Mouse (Mus musculus) CH12.LX (cell line): Measurements from ENCODE around the gene Pip5k1c. TPM values are rescaled to one million over a fixed set of nuclear protein-coding genes. Genes with fewer than 3 reads are reported as not detected.

Source experiments
- DNase-seq: peaks from one replicate; pipeline ENCODE4 v3.0.0-alpha.2; 2013; ENCODE audit errors: extremely low read depth
- H3K27ac ChIP-seq: 2 replicates; pipeline ENCODE4 v1.5.1; 2012; ENCODE audit warnings: low read depth, mild to moderate bottlenecking, control low read depth, moderate library complexity; ENCODE audit not compliant: insufficient read depth
- H3K27me3 ChIP-seq: replicated peaks from 2 replicates; pipeline ENCODE3; 2012; ENCODE audit warnings: inconsistent platforms
- H3K36me3 ChIP-seq, 2 experiments: replicated peaks in 1 of 2; 2 replicates each; pipeline versions ENCODE3 to v1.6.1; 2012; ENCODE audit warnings: inconsistent platforms in 1 of 2, low read length in 1 of 2, mild to moderate bottlenecking in 1 of 2, mixed read lengths in 1 of 2, moderate library complexity in 1 of 2; ENCODE audit not compliant: control insufficient read depth in 1 of 2, insufficient read depth in 1 of 2
- H3K4me1 ChIP-seq, 2 experiments: 2 replicates each; pipeline ENCODE4 v1.6.1; 2012; ENCODE audit warnings: inconsistent platforms in 1 of 2, moderate library complexity in 1 of 2; ENCODE audit not compliant: insufficient read depth in 2 of 2, control insufficient read depth in 1 of 2
- H3K4me2 ChIP-seq: 2 replicates; pipeline ENCODE4 v1.6.1; 2012; ENCODE audit warnings: low read depth, mild to moderate bottlenecking, control low read depth; ENCODE audit not compliant: poor library complexity, insufficient read depth, severe bottlenecking
- H3K4me3 ChIP-seq, 3 experiments: fragments of 150-350 bp in 1 of 3; sonication (generic) in 1 of 3; replicated peaks in 1 of 3; 2 replicates each; pipeline versions ENCODE3 to v1.5.1; 2011 to 2012; ENCODE audit warnings: low read depth in 2 of 3, low read length in 2 of 3, mild to moderate bottlenecking in 2 of 3, moderate library complexity in 2 of 3, control low read depth in 1 of 3, improper control_type of control experiment in 1 of 3, inconsistent platforms in 1 of 3, mixed read lengths in 1 of 3; ENCODE audit not compliant: poor library complexity in 1 of 3
- H3K79me2 ChIP-seq: replicated peaks from 2 replicates; pipeline ENCODE4 v1.6.1; 2012; ENCODE audit warnings: mild to moderate bottlenecking, moderate library complexity; ENCODE audit not compliant: control insufficient read depth, poor library complexity, insufficient read depth, severe bottlenecking; ENCODE audit errors: extremely low read depth
- H3K9ac ChIP-seq: 2 replicates; pipeline ENCODE4 v1.6.1; 2012; ENCODE audit warnings: low read depth, mild to moderate bottlenecking, control low read depth, moderate library complexity; ENCODE audit not compliant: insufficient read depth
- H3K9me3 ChIP-seq: replicated peaks from 2 replicates; pipeline ENCODE3; 2012; ENCODE audit warnings: low read length, inconsistent platforms, mixed read lengths
- BHLHE40 ChIP-seq: IDR thresholded peaks from 2 replicates; pipeline ENCODE4 v1.6.1; 2011; ENCODE audit warnings: mild to moderate bottlenecking, low read depth, low read length, improper control_type of control experiment
- CHD1 ChIP-seq: IDR thresholded peaks from 2 replicates; pipeline ENCODE4 v1.6.1; 2012; ENCODE audit warnings: low read depth, low read length, improper control_type of control experiment, inconsistent platforms
- CHD2 ChIP-seq: IDR thresholded peaks from 2 replicates; pipeline ENCODE4 v1.6.1; 2011; ENCODE audit warnings: low read length, improper control_type of control experiment
- E2F4 ChIP-seq: IDR thresholded peaks from 2 replicates; pipeline ENCODE4 v1.6.1; 2011; ENCODE audit warnings: low read depth, low read length, improper control_type of control experiment; ENCODE audit not compliant: insufficient replicate concordance
- ELF1 ChIP-seq: IDR thresholded peaks from 2 replicates; pipeline ENCODE4 v1.6.1; 2014; ENCODE audit warnings: low read depth, mild to moderate bottlenecking, inconsistent platforms, low read length, improper control_type of control experiment
- HCFC1 ChIP-seq: IDR thresholded peaks from 2 replicates; pipeline ENCODE4 v1.6.1; 2012; ENCODE audit warnings: low read depth, mild to moderate bottlenecking, inconsistent platforms, low read length, improper control_type of control experiment
- IRF4 ChIP-seq: IDR thresholded peaks from 2 replicates; pipeline ENCODE4 v1.6.1; 2014; ENCODE audit warnings: low read depth, mild to moderate bottlenecking, inconsistent platforms, low read length, improper control_type of control experiment
- JUN ChIP-seq: IDR thresholded peaks from 2 replicates; pipeline ENCODE4 v1.6.1; 2011; ENCODE audit warnings: low read depth, mild to moderate bottlenecking, low read length, improper control_type of control experiment, moderate library complexity; ENCODE audit not compliant: insufficient read depth
- JUND ChIP-seq: conservative IDR thresholded peaks from 2 replicates; pipeline ENCODE4 v1.6.1; 2011; ENCODE audit warnings: low read depth, low read length, improper control_type of control experiment
- KAT2A ChIP-seq: IDR thresholded peaks from 2 replicates; pipeline ENCODE4 v1.6.1; 2012; ENCODE audit warnings: low read length, improper control_type of control experiment, inconsistent platforms; ENCODE audit not compliant: insufficient replicate concordance
- MAFK ChIP-seq: IDR thresholded peaks from 2 replicates; pipeline ENCODE4 v1.6.1; 2011; ENCODE audit warnings: low read length, improper control_type of control experiment; ENCODE audit not compliant: insufficient replicate concordance
- MAZ ChIP-seq: IDR thresholded peaks from 2 replicates; pipeline ENCODE4 v1.6.1; 2012; ENCODE audit warnings: low read depth, mild to moderate bottlenecking, inconsistent platforms, low read length, improper control_type of control experiment, moderate library complexity
- MEF2A ChIP-seq: IDR thresholded peaks from 2 replicates; pipeline ENCODE4 v1.6.1; 2014; ENCODE audit warnings: low read depth, mild to moderate bottlenecking, inconsistent platforms, low read length, improper control_type of control experiment, borderline replicate concordance
- MXI1 ChIP-seq: IDR thresholded peaks from 2 replicates; pipeline ENCODE4 v1.6.1; 2011; ENCODE audit warnings: mild to moderate bottlenecking, low read depth, low read length, improper control_type of control experiment
- MYC ChIP-seq: IDR thresholded peaks from 2 replicates; pipeline ENCODE4 v1.6.1; 2011; ENCODE audit warnings: low read depth, mild to moderate bottlenecking, improper control_type of control experiment, low read length
- NRF1 ChIP-seq: IDR thresholded peaks from 2 replicates; pipeline ENCODE4 v1.6.1; 2014; ENCODE audit warnings: low read depth, mild to moderate bottlenecking, inconsistent platforms, low read length, improper control_type of control experiment, moderate library complexity
- POLR2AphosphoS2 ChIP-seq: IDR thresholded peaks from 2 replicates; pipeline ENCODE4 v1.6.1; 2011; ENCODE audit warnings: low read depth, low read length, improper control_type of control experiment
- SIN3A ChIP-seq: IDR thresholded peaks from 2 replicates; pipeline ENCODE4 v1.6.1; 2012; ENCODE audit warnings: low read length, improper control_type of control experiment, inconsistent platforms
- TBP ChIP-seq: conservative IDR thresholded peaks from 2 replicates; pipeline ENCODE4 v1.6.1; 2011; ENCODE audit warnings: low read depth, low read length, improper control_type of control experiment
- UBTF ChIP-seq: IDR thresholded peaks from 2 replicates; pipeline ENCODE4 v1.6.1; 2012; ENCODE audit warnings: low read depth, mild to moderate bottlenecking, inconsistent platforms, low read length, improper control_type of control experiment, moderate library complexity
- USF1 ChIP-seq: IDR thresholded peaks from 2 replicates; pipeline ENCODE4 v1.6.1; 2014; ENCODE audit warnings: low read depth, mild to moderate bottlenecking, inconsistent platforms, low read length, improper control_type of control experiment
- USF2 ChIP-seq: conservative IDR thresholded peaks from 2 replicates; pipeline ENCODE4 v1.6.1; 2011; ENCODE audit warnings: low read depth, low read length, improper control_type of control experiment
- ZKSCAN1 ChIP-seq: IDR thresholded peaks from 2 replicates; pipeline ENCODE4 v1.6.1; 2012; ENCODE audit warnings: low read depth, inconsistent platforms, low read length, improper control_type of control experiment, borderline replicate concordance
- ZMIZ1 ChIP-seq: IDR thresholded peaks from 2 replicates; pipeline ENCODE4 v1.6.1; 2012; ENCODE audit warnings: low read depth, mild to moderate bottlenecking, inconsistent platforms, low read length, improper control_type of control experiment
- ZNF384 ChIP-seq: IDR thresholded peaks from 2 replicates; pipeline ENCODE4 v1.6.1; 2012; ENCODE audit warnings: low read depth, low read length, improper control_type of control experiment, inconsistent platforms
- dilution Hi-C: fragments of 300-500 bp; cut with MboI; formaldehyde crosslinking; loops from 2 replicates; pipeline ENCODE4 v1.14.3; 2020; ENCODE audit warnings: low sequenced_read_pairs; ENCODE audit not compliant: extremely low pct_unique_long_range_greater_than_20kb, extremely low pct_ligation_motif_present
- in situ Hi-C: fragments of 300-500 bp; cut with MboI; formaldehyde crosslinking; loops from 3 replicates; pipeline ENCODE4 v1.14.3; 2019; ENCODE audit warnings: low sequenced_read_pairs, low pct_ligation_motif_present, low pct_unique_long_range_greater_than_20kb, mixed read lengths
- polyA plus RNA-seq: library from polyadenylated mRNA; unstranded; fragments of >175 nt; gene quantifications from 2 replicates; pipeline ENCODE4 v1.2.1, GENCODE M21; 2012; ENCODE audit warnings: low read depth; ENCODE audit not compliant: insufficient read length
- total RNA-seq, 2 experiments: library from RNA; depleted of rRNA; stranded (reverse); fragments of 300-350 nt in 1 of 2; fragments of >200 nt in 1 of 2; gene quantifications; 2 replicates each; pipeline ENCODE4 v1.2.3; 2012 to 2014

The Pip5k1c gene
- total and polyA plus RNA-seq, 3 experiments: 11.4 to 51.4 (median 12.6) TPM

DNA sequence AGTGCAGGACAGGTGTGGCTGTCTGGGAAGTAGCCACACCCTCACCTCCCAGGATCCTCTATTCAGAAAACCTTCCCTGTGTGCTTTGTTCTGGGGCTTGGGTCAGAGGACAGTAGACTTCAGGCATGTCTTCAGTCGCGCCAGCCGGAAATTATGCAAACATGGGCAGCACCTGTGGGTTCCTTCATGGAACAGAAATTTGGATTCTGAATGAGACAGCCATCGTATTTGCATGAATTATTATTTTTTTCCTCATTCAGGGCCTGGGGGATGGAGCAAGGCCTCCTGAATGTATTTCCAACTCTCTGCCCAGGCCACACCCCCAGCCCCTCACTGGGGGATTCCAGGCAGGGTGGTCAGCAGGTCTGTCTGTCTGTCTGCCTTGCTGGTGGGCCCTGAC lies 31.7 kb upstream of the Pip5k1c start (continued):
- TF ChIP-seq JUN (peak; percentile 7; the same call in 1 of the 2 replicates), USF2 (no peak), JUND (0 out of 2 replicates have a peak, but pooled peaks have one; percentile 40), MXI1 (no peak; the same call in 1 of the 2 replicates), IRF4 (peak; percentile 48), CHD1 (no peak), SIN3A (0 out of 2 replicates have a peak, but pooled peaks have one; percentile 40), POLR2AphosphoS2 (no peak), MYC (0 out of 2 replicates have a peak, but pooled peaks have one; percentile 50), ZKSCAN1 (no peak), MAZ (no peak), CHD2 (peak; percentile 73), MAFK (0 out of 2 replicates have a peak, but pooled peaks have one; percentile 44)

DNA sequence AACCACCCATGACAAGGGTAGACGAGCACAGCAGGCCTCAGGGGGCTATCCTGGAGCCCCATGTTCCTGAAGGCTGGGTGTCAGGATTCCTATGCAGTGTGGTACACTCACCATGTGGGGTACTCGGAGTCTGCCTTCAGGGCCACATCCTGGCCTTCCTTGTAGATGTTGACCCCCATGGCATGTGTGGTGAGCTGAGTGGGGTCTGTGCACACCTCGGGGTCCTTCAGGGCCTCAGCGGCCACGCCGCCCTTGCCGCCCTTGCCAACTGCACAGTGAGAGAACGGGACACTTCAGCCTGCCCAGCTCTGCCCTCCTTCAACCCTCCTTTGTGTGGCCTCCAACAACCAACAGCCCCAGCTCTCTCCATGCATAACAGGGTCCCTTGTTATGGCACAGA lies 27.2 kb upstream of the Pip5k1c start:
- peak overlapping the region; percentile 57 for H3K4me2 ChIP-seq
- peaks cover 23 to 67% of the 10 kb centered on the region in 2 experiments for H3K4me1 ChIP-seq
- peaks cover 4% of the 10 kb centered on the region for H3K9me3 ChIP-seq
- in situ Hi-C loops: no loop called here
- no peak for DNase-seq
- peak overlapping the region; percentile 31 to 85 (median 84) for H3K4me3 ChIP-seq
- TF ChIP-seq JUND (no peak), POLR2AphosphoS2 (no peak), NRF1 (0 out of 2 replicates have a peak, but pooled peaks have one; percentile 3)
- TF ChIP-seq, all 38 proteins: peak for 1
- peak overlapping the region; percentile 58 for H3K9ac ChIP-seq
- H3K79me2 ChIP-seq: peaks cover 17% of the 10 kb centered on the region
- no peak overlapping the region for H3K27ac ChIP-seq
- dilution Hi-C loops: no loop called here
- H3K36me3 ChIP-seq: peaks cover 39 to 59% of the 10 kb centered on the region in 2 experiments
- no peaks in the 10 kb centered on the region for H3K27me3 ChIP-seq

DNA sequence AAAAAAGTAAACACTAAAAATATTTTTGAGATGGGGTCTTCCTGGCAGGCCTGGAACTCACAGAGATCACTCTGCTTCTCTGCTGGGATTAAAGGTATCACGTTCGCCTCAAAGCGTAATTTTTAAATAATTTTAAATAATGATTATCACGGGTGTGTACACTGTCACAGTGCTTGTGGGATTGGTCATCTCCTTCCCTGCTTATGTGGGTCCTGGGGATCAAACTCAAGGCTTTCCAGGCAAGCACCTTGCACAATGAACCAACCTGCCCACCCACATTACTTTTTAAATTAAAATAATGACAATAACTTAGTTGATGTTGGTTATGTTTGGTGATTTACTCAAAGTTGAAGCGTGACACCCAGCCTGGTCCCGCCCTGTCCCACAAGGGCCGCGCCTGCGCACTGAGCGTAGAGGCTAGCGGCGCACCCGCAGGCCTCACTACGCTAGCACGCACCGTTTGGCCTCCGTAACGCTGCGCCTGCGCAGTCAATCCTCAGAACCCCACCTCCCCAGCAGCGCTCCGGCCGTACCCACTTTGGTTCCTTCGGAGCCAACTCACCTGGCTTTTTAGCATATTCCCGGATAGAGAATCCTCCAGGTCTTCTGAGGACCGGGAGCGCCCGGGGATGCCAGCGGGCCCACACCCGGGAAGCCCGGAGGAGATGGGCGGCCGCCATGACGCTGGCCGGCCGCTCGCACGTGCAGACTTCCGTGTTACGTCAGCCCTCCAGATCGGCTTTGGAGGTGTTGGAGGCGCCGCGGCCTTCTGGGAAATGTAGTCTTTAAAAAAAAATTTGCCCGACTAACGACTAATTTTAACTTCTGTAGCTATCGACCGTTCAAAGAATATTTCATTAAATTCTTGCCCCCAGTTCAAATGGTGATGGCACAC lies 26.3 kb upstream of the Pip5k1c start, which contains the start of the genes Mrpl54 and Apba3:
Gene Mrpl54, minus strand, starts transcription at position 724 of the 895 bp plus-strand sequence.
Gene Apba3, plus strand, starts transcription at position 750 of the 895 bp plus-strand sequence.
- H3K79me2 ChIP-seq: peaks cover 17% of the 10 kb centered on the region
- no peaks in the 10 kb centered on the region for H3K27me3 ChIP-seq
- peak; percentile 95 for DNase-seq
- in situ Hi-C loops (no loop called here), dilution Hi-C loops (no loop called here)
- H3K9me3 ChIP-seq: no peaks in the 10 kb centered on the region
- H3K4me1 ChIP-seq: peaks cover 16 to 58% of the 10 kb centered on the region in 2 experiments
- peaks cover 47 to 63% of the 10 kb centered on the region in 2 experiments for H3K36me3 ChIP-seq
- H3K4me2 ChIP-seq: peak within 1 kb of the TSS; percentile 77
- H3K4me3 ChIP-seq: peak within 1 kb of the TSS; percentile 84 to 98 (median 96)
- H3K27ac ChIP-seq: peak within 1 kb of the TSS; percentile 7; the same call in 1 of the 2 replicates
- peak within 1 kb of the TSS; percentile 95 for H3K9ac ChIP-seq
- TF ChIP-seq ZNF384: peak; percentile 50
- TF ChIP-seq NRF1: peak; percentile 98
- TF ChIP-seq MAFK: no peak
- TF ChIP-seq BHLHE40: peak; percentile 100
- no peak for TF ChIP-seq ZKSCAN1
- TF ChIP-seq USF1: no peak; the same call in 1 of the 2 replicates
- TF ChIP-seq ZMIZ1: peak; percentile 65; the same call in 1 of the 2 replicates
- TF ChIP-seq HCFC1: peak; percentile 98
- peak; percentile 89; the same call in 1 of the 2 replicates for TF ChIP-seq KAT2A
- no peak for TF ChIP-seq E2F4
- TF ChIP-seq MYC: peak; percentile 97
- TF ChIP-seq TBP: peak; percentile 70; the same call in 1 of the 2 replicates
- TF ChIP-seq ELF1: peak; percentile 94
- TF ChIP-seq UBTF: no peak
- TF ChIP-seq MEF2A: peak; percentile 70; the same call in 1 of the 2 replicates
- TF ChIP-seq CHD1: no peak
